Mouse (Mus musculus): ENCODE data around the gene Vmn2r90. TPM values are rescaled to one million over a fixed set of nuclear protein-coding genes. Genes with fewer than 3 reads are reported as not detected.
A peak's percentile ranks its signal among the peaks of the same experiment; 100 is the strongest.
"Not testable (repeated sequence)": the region's sequence is repeated elsewhere in the genome, so short reads cannot be mapped to it uniquely, and the experiment has no call there.

Gene Vmn2r90
- polyA plus RNA-seq (2017; shearing (Covaris generic)) = under 1 TPM in 1 of 3 experiments, not detected in 2; 0.12 TPM

GRCm38 (mm10) chr17:17703447-17703846 lies at the start of gene Vmn2r90:
Vmn2r90 (plus strand) TSS chr17:17703747.
- ATAC-seq = no peak

- ATAC-seq = peak; percentile 25
These were observed 48.3 kb upstream of the Vmn2r90 start for GRCm38 (mm10) chr17:17654997-17655828.

GRCm38 (mm10) chr17:17655829-17656176 lies 47.7 kb upstream of the Vmn2r90 start:
- no peak for ATAC-seq

DNA sequence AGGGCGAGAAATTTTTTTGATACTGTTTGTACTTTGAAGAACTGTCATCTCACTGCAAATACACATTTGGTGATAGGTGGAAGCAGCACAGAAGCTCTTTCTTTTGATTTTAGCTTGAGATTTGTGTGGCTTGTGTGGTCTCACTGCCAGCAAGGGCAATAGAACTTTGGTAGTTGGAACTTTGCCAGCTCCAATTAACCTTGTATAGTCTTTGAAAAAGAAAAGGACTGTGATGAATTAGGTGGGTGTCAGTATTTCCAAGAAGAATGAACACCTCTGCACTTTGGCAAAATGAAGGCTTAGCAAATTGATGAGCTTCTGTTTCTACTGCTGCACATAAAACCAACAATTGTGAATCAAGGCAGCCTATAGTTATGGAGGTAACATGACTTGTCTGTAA lies 24.8 kb upstream of the Vmn2r90 start:
- ATAC-seq = no peak

GRCm38 (mm10) chr17:17690659-17691058 lies 12.9 kb upstream of the Vmn2r90 start:
- ATAC-seq = no peak

DNA sequence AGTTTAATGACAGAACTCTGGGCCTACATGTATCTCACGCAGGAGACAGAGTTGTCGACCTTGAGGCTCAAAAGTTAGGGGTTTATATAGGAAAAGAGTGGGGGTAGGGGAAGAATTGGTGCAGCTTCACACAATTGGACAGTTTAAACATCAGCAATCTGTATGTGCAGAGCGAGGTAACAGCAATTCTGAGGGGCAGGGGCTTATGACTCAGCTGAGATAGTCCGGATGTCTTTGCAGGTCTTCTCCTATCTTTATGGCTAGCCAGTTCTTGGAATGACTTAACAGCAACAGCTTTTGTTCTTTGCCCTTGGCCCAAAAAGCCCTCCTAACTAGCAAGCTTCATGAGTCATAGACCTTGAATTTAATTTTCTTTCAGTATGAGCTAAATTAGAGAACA lies 28.8 kb downstream of the Vmn2r90 start:
- ATAC-seq = not testable (repeated sequence)

DNA sequence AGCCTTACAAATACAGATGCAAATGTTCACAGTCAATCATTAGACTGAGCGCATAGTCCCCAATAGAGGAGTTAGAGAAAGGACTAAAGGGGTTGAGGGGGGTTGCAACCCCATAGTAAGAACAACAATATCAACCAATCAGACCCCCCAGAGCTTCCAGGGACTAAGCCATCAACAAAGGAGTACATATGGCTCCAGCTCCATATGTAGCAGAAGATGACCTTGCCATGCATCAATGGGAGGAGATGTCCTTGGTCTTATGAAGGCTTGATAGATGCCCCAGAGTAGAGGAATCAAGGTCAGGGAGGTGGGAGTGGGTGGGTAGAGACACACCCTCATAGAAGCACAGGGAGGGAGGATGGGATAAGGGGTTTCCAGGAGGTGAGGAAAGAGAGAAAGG lies 35.1 kb downstream of the Vmn2r90 start:
- no peak for ATAC-seq

GRCm38 (mm10) chr17:17739300-17739699 lies 35.8 kb downstream of the Vmn2r90 start:
- ATAC-seq = not testable (repeated sequence)

DNA sequence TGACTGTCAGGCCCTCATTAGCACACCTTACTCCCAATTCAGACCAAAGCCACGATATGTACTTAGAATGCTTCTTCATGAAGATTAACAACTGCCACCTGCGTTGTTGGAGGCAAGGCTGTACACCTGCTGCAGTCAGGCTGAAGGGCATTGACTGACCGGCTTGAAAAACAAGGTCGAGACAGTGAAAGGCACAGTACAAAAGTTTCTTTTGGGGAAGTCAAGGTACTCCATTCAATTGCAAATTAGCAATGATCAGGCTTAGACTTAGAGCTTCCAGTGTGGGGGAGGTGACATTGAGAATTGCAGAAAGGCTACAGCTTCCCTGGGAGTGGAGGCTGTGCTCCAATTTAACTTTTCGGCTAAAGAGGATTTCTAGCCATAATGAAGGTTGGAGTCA lies 36.4 kb downstream of the Vmn2r90 start:
- ATAC-seq = not testable (repeated sequence)

DNA sequence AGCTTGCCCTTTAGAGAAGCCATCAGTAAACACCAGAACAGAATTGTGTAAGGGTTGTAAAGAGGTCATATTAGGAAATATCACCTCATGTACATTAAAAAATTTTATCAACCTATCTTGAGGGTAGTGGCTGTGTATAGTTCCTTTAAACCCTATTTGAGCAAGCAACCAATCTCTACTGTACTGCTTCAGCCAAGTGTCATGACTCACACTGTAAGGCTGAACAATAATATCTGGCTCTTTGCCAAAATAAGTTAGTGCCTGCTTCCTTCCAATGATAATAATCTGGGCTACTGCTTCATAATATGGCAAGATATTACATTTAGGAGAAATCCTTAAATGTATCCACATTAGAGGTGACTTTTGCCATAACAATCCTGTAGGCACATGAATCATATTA lies 38.0 kb downstream of the Vmn2r90 start:
- ATAC-seq = not testable (repeated sequence)

- ATAC-seq = peak; percentile 85
These were observed 45.8 kb downstream of the Vmn2r90 start for GRCm38 (mm10) chr17:17749371-17749770.

DNA sequence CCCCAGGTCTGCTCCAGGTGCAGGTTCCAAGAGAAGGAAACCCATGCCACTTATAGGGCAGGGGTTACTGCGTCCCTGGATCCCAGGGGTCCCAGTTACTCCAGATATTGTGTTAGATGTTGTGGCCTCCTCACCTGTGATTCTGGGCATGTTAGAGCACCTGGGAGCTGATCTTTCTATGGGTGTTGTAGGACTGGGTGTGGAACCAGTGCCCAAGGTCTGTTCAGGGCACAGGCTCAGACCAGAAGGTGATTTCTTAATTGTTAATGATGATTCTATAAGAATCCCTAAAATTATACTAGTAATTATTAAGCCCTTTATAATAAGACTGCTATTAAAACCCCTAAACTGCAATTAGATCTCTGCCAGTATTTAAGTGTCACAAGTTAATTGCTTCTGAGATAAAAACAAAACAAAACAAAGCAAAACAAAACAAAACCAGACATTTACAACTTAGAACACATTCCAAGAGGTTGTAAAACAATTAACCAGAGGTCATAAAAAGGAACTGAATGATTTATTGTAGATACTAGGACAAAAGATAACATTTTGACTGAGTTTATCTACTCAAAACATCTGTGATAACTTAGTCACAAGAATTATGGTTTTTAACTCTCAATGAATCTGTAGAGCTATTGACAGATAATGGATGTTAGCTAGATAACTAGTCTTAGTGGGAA lies 59.2 kb downstream of the Vmn2r90 start:
- ATAC-seq = no peak

GRCm38 (mm10) chr17:17764206-17764605 lies 60.7 kb downstream of the Vmn2r90 start:
- ATAC-seq = no peak

GRCm38 (mm10) chr17:17766481-17766880 lies 62.9 kb downstream of the Vmn2r90 start:
- peak; percentile 95 for ATAC-seq

Other genes starting within 250 kb of the Vmn2r90 start
- gene Lnpep, start 78.7 kb upstream of the Vmn2r90 start, polyA plus RNA-seq (2017; shearing (Covaris generic)) = 10 to 100 TPM; 33.9 to 38.6 (median 36.0) TPM
- 10 to 100 TPM in 2 of 3 experiments, 1 to 10 TPM in 1; 2.4 to 13.5 (median 12.6) TPM for gene Spaca6, start 123.4 kb downstream of the Vmn2r90 start, polyA plus RNA-seq (2017; shearing (Covaris generic))
- under 1 TPM in 1 of 3 experiments, not detected in 2; 0.12 TPM for gene Has1, start 151.5 kb downstream of the Vmn2r90 start, polyA plus RNA-seq (2017; shearing (Covaris generic))
- under 1 TPM in 1 of 3 experiments, not detected in 2; 0.72 TPM for gene Fpr1, start 180.2 kb downstream of the Vmn2r90 start, polyA plus RNA-seq (2017; shearing (Covaris generic))
- under 1 TPM in 2 of 3 experiments, not detected in 1; 0.34 to 0.64 TPM for gene Fpr2, start 184.1 kb downstream of the Vmn2r90 start, polyA plus RNA-seq (2017; shearing (Covaris generic))
- not detected for gene Fpr3, start 184.1 kb downstream of the Vmn2r90 start, polyA plus RNA-seq (2017; shearing (Covaris generic))